Mouse (Mus musculus): Measurements from ENCODE around the gene Nfyc.

- TF ChIP-seq EP300 (IDR thresholded peaks at IDR 0.05; ENCODE audit: low read depth) (no peak), CTCF (IDR thresholded peaks at IDR 0.05; ENCODE audit: low read depth) (no peak)
These were observed 17.6 kb downstream of the Nfyc start for GRCm38 (mm10) chr4:120813762-120814161.

Data from liver, embryonic 14.5 days (tissue).